Mouse (Mus musculus): ENCODE measurements around the gene Ipo9. TPM values are rescaled to one million over a fixed set of nuclear protein-coding genes. Genes with fewer than 3 reads are reported as not detected.

Gene Ipo9
- polyA plus RNA-seq, 1 experiment from 2014 or later = 21.4 TPM

- no peak for TF ChIP-seq CTCF (IDR thresholded peaks at IDR 0.05; ENCODE audit: low read depth)
- H3K4me2 ChIP-seq (replicated peaks; ENCODE audit: low read depth) = no peak overlapping the region
- WGBS = 85% methylated on average over 5 of the region's 5 CpGs
- H3K9ac ChIP-seq (ENCODE audit: low read depth, low read length) = no peak overlapping the region
- no peak for ATAC-seq
- peaks cover 49% of the 10 kb centered on the region for H3K36me3 ChIP-seq (ENCODE audit: control insufficient read depth, insufficient read depth)
- no peak overlapping the region for H3K27ac ChIP-seq (ENCODE audit: low read depth, low read length)
- no peaks in the 10 kb centered on the region for H3K27me3 ChIP-seq (replicated peaks; ENCODE audit: control insufficient read depth, insufficient read depth, low read length)
- no peak overlapping the region for H3K4me3 ChIP-seq (ENCODE audit: low read depth, low read length)
- no peaks in the 10 kb centered on the region for H3K9me3 ChIP-seq (ENCODE audit: control insufficient read depth)
- no peaks in the 10 kb centered on the region for H3K4me1 ChIP-seq (replicated peaks; ENCODE audit: control insufficient read depth, insufficient read depth, low read length)
These were observed 27.6 kb upstream of the Ipo9 start for GRCm38 (mm10) chr1:135457860-135458259.

- TF ChIP-seq CTCF (IDR thresholded peaks at IDR 0.05; ENCODE audit: low read depth) = peak; percentile 61
- Histone ChIP-seq H3K27ac (ENCODE audit: low read depth, low read length) (no peak overlapping the region), H3K9ac (ENCODE audit: low read depth, low read length) (no peak overlapping the region), H3K36me3 (ENCODE audit: control insufficient read depth, insufficient read depth) (peaks cover 55% of the 10 kb centered on the region), H3K4me2 (replicated peaks; ENCODE audit: low read depth) (no peak overlapping the region), H3K9me3 (ENCODE audit: control insufficient read depth) (no peaks in the 10 kb centered on the region), H3K4me1 (replicated peaks; ENCODE audit: control insufficient read depth, insufficient read depth, low read length) (no peaks in the 10 kb centered on the region), H3K4me3 (ENCODE audit: low read depth, low read length) (no peak overlapping the region), H3K27me3 (replicated peaks; ENCODE audit: control insufficient read depth, insufficient read depth, low read length) (no peaks in the 10 kb centered on the region)
- no peak for ATAC-seq
- 75% methylated on average over 10 of the region's 10 CpGs for WGBS
These were observed 22.0 kb upstream of the Ipo9 start for GRCm38 (mm10) chr1:135452259-135452658.

- peaks cover 51% of the 10 kb centered on the region for H3K36me3 ChIP-seq (ENCODE audit: control insufficient read depth, insufficient read depth)
These were observed 21.1 kb upstream of the Ipo9 start for GRCm38 (mm10) chr1:135451419-135451818.

GRCm38 (mm10) chr1:135449876-135450275 is 19.6 kb upstream of the Ipo9 start:
- no peak for TF ChIP-seq CTCF (IDR thresholded peaks at IDR 0.05; ENCODE audit: low read depth)
- H3K36me3 ChIP-seq (ENCODE audit: control insufficient read depth, insufficient read depth) = peaks cover 44% of the 10 kb centered on the region
- ATAC-seq = no peak
- H3K4me3 ChIP-seq (ENCODE audit: low read depth, low read length) = no peak overlapping the region
- no peak overlapping the region for H3K27ac ChIP-seq (ENCODE audit: low read depth, low read length)
- no peak overlapping the region for H3K9ac ChIP-seq (ENCODE audit: low read depth, low read length)
- H3K27me3 ChIP-seq (replicated peaks; ENCODE audit: control insufficient read depth, insufficient read depth, low read length) = no peaks in the 10 kb centered on the region
- no peaks in the 10 kb centered on the region for H3K9me3 ChIP-seq (ENCODE audit: control insufficient read depth)
- 90% methylated on average over 8 of the region's 8 CpGs for WGBS
- H3K4me1 ChIP-seq (replicated peaks; ENCODE audit: control insufficient read depth, insufficient read depth, low read length) = no peaks in the 10 kb centered on the region
- no peak overlapping the region for H3K4me2 ChIP-seq (replicated peaks; ENCODE audit: low read depth)

More at GRCm38 (mm10) chr1:135451419-135451818, 21.1 kb upstream of the Ipo9 start:
- H3K27ac ChIP-seq (ENCODE audit: low read depth, low read length) = no peak overlapping the region
- no peaks in the 10 kb centered on the region for H3K4me1 ChIP-seq (replicated peaks; ENCODE audit: control insufficient read depth, insufficient read depth, low read length)
- 97% methylated on average over 2 of the region's 2 CpGs for WGBS
- no peaks in the 10 kb centered on the region for H3K27me3 ChIP-seq (replicated peaks; ENCODE audit: control insufficient read depth, insufficient read depth, low read length)
- no peaks in the 10 kb centered on the region for H3K9me3 ChIP-seq (ENCODE audit: control insufficient read depth)
- no peak overlapping the region for H3K9ac ChIP-seq (ENCODE audit: low read depth, low read length)
- no peak for ATAC-seq
- H3K4me3 ChIP-seq (ENCODE audit: low read depth, low read length) = no peak overlapping the region
- TF ChIP-seq CTCF (IDR thresholded peaks at IDR 0.05; ENCODE audit: low read depth) = no peak
- H3K4me2 ChIP-seq (replicated peaks; ENCODE audit: low read depth) = no peak overlapping the region

- no peak overlapping the region for H3K27ac ChIP-seq (ENCODE audit: low read depth, low read length)
- no peak overlapping the region for H3K4me3 ChIP-seq (ENCODE audit: low read depth, low read length)
- no peaks in the 10 kb centered on the region for H3K27me3 ChIP-seq (replicated peaks; ENCODE audit: control insufficient read depth, insufficient read depth, low read length)
- no peaks in the 10 kb centered on the region for H3K9me3 ChIP-seq (ENCODE audit: control insufficient read depth)
- no peak overlapping the region for H3K9ac ChIP-seq (ENCODE audit: low read depth, low read length)
- H3K4me1 ChIP-seq (replicated peaks; ENCODE audit: control insufficient read depth, insufficient read depth, low read length) = no peaks in the 10 kb centered on the region
- TF ChIP-seq CTCF (IDR thresholded peaks at IDR 0.05; ENCODE audit: low read depth) = no peak
- ATAC-seq = no peak
- WGBS = 93% methylated on average over 5 of the region's 5 CpGs
- peaks cover 35% of the 10 kb centered on the region for H3K36me3 ChIP-seq (ENCODE audit: control insufficient read depth, insufficient read depth)
- no peak overlapping the region for H3K4me2 ChIP-seq (replicated peaks; ENCODE audit: low read depth)
These were observed 18.6 kb upstream of the Ipo9 start for GRCm38 (mm10) chr1:135448940-135449339.

GRCm38 (mm10) chr1:135443506-135443905 is 13.2 kb upstream of the Ipo9 start:
- H3K9ac ChIP-seq (ENCODE audit: low read depth, low read length) = no peak overlapping the region
- no peak for TF ChIP-seq CTCF (IDR thresholded peaks at IDR 0.05; ENCODE audit: low read depth)
- H3K27me3 ChIP-seq (replicated peaks; ENCODE audit: control insufficient read depth, insufficient read depth, low read length) = no peaks in the 10 kb centered on the region
- no peak overlapping the region for H3K4me2 ChIP-seq (replicated peaks; ENCODE audit: low read depth)
- no peak overlapping the region for H3K4me3 ChIP-seq (ENCODE audit: low read depth, low read length)
- no peak for ATAC-seq
- no peaks in the 10 kb centered on the region for H3K4me1 ChIP-seq (replicated peaks; ENCODE audit: control insufficient read depth, insufficient read depth, low read length)
- no peak overlapping the region for H3K27ac ChIP-seq (ENCODE audit: low read depth, low read length)
- H3K9me3 ChIP-seq (ENCODE audit: control insufficient read depth) = no peaks in the 10 kb centered on the region
- H3K36me3 ChIP-seq (ENCODE audit: control insufficient read depth, insufficient read depth) = peaks cover 21% of the 10 kb centered on the region
- WGBS = 91% methylated on average over 12 of the region's 12 CpGs

GRCm38 (mm10) chr1:135441861-135442260 is 11.6 kb upstream of the Ipo9 start:
- Histone ChIP-seq H3K4me1 (replicated peaks; ENCODE audit: control insufficient read depth, insufficient read depth, low read length) (no peaks in the 10 kb centered on the region), H3K27ac (ENCODE audit: low read depth, low read length) (no peak overlapping the region), H3K27me3 (replicated peaks; ENCODE audit: control insufficient read depth, insufficient read depth, low read length) (no peaks in the 10 kb centered on the region), H3K4me2 (replicated peaks; ENCODE audit: low read depth) (no peak overlapping the region), H3K4me3 (ENCODE audit: low read depth, low read length) (no peak overlapping the region), H3K36me3 (ENCODE audit: control insufficient read depth, insufficient read depth) (peaks cover 21% of the 10 kb centered on the region), H3K9ac (ENCODE audit: low read depth, low read length) (no peak overlapping the region), H3K9me3 (ENCODE audit: control insufficient read depth) (no peaks in the 10 kb centered on the region)
- ATAC-seq = no peak
- WGBS = 96% methylated on average over 3 of the region's 3 CpGs
- no peak for TF ChIP-seq CTCF (IDR thresholded peaks at IDR 0.05; ENCODE audit: low read depth)
